Mouse (Mus musculus) retina, postnatal 1 day (tissue): Measurements from ENCODE around the gene Birc5.

Source experiments
- DNase-seq: peaks from one replicate; pipeline ENCODE4 v3.0.0-alpha.2; 2012

The Birc5 gene

GRCm38 (mm10) chr11:117888853-117889822 lies 40.1 kb downstream of the Birc5 start:
- DNase-seq, result peak; percentile 73

DNA sequence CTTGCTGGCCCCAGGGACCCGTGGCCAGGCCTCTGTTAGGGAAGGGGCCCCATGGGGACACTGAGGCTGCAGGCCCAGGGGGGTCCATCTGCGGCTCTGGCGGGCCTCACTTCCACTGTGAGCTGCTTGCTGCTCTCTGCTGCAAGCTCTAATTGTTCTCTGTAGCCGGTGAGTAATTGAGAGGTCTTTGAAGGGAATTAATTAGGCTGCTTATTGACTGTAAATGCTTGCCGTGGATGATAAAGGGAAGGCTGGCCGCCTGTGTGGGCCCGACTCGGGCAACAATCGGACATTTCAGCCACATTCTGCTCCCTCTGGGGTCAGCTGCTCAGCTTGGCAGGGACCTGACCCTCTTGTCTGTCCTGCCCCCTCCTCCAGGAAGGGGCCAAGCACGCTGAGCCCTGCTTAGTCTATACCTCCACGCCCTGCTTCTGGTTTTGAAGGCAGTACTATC lies 40.9 kb downstream of the Birc5 start:
- peak; percentile 86 for DNase-seq

- peak; percentile 50 for DNase-seq
Measured at GRCm38 (mm10) chr11:117890519-117891282, 41.6 kb downstream of the Birc5 start.

GRCm38 (mm10) chr11:117891581-117892175 lies 42.6 kb downstream of the Birc5 start:
- no peak for DNase-seq

DNA sequence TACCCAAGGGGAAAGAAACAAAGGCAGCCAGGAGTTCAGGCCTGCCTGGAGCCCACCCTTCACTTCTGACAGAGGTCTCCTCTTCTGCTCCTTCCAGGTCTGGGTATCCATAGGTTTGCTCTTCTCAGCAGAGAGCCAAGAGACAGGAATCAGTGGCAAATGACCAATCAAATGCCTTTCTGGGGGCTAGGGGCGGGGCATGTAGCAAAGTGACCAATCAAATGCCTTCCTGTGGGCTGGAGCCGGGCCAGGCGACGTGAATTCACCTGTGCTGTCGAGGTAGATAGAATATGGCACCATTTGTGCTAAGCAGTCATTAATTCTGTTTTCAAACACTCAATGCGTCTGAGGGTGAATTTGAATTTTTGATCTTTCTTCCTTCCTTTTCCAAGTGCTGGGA lies 43.1 kb downstream of the Birc5 start:
- DNase-seq, result no peak

DNA sequence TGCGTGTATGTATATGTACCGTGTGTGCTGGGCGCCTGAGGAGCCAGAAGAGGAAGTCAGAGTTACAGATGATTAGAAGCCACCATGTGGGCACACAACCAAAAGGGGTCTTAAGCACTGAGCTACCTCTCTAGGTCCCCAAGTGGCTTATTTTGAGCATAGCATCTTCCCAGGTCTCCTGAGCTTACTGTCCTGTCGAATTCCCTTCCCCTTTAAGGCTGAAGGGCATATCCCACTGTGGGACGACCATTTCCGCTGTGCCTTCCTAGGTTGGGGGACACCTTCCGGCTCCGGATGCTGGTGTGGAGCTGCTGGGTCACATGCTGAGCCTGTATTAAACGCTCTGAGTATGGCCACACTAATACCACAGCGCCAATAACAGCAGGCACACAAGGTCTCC lies 45.6 kb downstream of the Birc5 start:
- DNase-seq, result no peak

DNA sequence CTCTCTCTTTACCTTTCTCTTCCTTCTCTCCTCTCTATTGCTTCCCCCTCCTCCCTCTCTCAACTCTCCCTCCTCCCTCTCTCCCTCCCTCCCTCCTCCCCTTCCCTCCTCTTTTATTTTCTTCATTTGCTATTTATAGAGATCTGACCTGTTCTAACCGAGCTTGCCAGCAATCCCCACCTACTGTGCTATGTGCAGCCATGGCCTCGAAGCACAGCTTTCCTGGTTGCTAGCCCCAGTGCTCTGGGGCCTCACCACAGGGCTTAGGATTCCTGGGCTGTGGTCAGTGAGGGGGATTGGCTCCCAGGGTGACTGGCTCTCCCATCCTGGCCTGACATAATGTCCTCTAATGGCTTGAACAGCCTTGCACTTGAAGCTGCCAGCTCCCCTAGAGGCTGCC lies 47.5 kb downstream of the Birc5 start:
- DNase-seq, result no peak

GRCm38 (mm10) chr11:117902282-117902681 lies 53.2 kb downstream of the Birc5 start:
- no peak for DNase-seq

GRCm38 (mm10) chr11:117904442-117904841 lies 55.4 kb downstream of the Birc5 start:
- DNase-seq, result no peak
